Mouse (Mus musculus) hindbrain, embryonic 15.5 days (tissue): ENCODE measurements around the gene Limch1. TPM values are rescaled to one million over a fixed set of nuclear protein-coding genes. Genes with fewer than 3 reads are reported as not detected.

Experiments
- ATAC-seq: fragments of 200-750 bp; cut with Nextera tagmentation; 2 replicates; pipeline ENCODE4 v1.8.0; 2017; ENCODE audit warnings: low read depth, moderate number of reproducible peaks, moderate TSS enrichment; ENCODE audit not compliant: low FRiP score
- H3K27ac ChIP-seq: fragments of 300-500 bp; sonication (generic); replicated peaks from 2 replicates; pipeline ENCODE4 v1.5.1; 2015; ENCODE audit warnings: mild to moderate bottlenecking, inconsistent platforms
- H3K27me3 ChIP-seq: fragments of 300-500 bp; sonication (generic); 2 replicates; pipeline ENCODE4 v1.6.1; 2015; ENCODE audit warnings: control low read depth, inconsistent platforms
- H3K36me3 ChIP-seq: fragments of 300-500 bp; sonication (generic); 2 replicates; pipeline ENCODE4 v1.6.1; 2015; ENCODE audit warnings: control low read depth, inconsistent platforms
- H3K4me1 ChIP-seq: fragments of 300-500 bp; sonication (generic); replicated peaks from 2 replicates; pipeline ENCODE4 v1.6.1; 2015; ENCODE audit warnings: control low read depth, inconsistent platforms
- H3K4me2 ChIP-seq: fragments of 300-500 bp; sonication (generic); 2 replicates; pipeline ENCODE4 v1.6.1; 2015; ENCODE audit warnings: moderate library complexity, mild to moderate bottlenecking, inconsistent platforms
- H3K4me3 ChIP-seq: fragments of 300-500 bp; sonication (generic); 2 replicates; pipeline ENCODE4 v1.5.1; 2015; ENCODE audit warnings: mild to moderate bottlenecking, inconsistent platforms
- H3K9ac ChIP-seq: fragments of 300-500 bp; sonication (generic); 2 replicates; pipeline ENCODE4 v1.6.1; 2015; ENCODE audit warnings: inconsistent platforms
- H3K9me3 ChIP-seq: fragments of 300-500 bp; sonication (generic); 2 replicates; pipeline ENCODE4 v1.6.1; 2016; ENCODE audit warnings: control low read depth, inconsistent platforms
- WGBS: fragments of 180-500 bp; shearing (Covaris S2); methylation state at CpG from one replicate; pipeline ENCODE4 v1.1.7; 2015; 5-methylcytosine and 5-hydroxymethylcytosine counted together
- polyA plus RNA-seq: library from polyadenylated mRNA; unstranded; fragments of >200 nt; fragmentation: Nextera tagmentation; extraction: Ambion mirVana; gene quantifications from 2 replicates; pipeline ENCODE4 v1.2.1, GENCODE M21; 2015

The Limch1 gene
- polyA plus RNA-seq, 1 experiment from 2014 or later, result 49.3 TPM

- Histone ChIP-seq H3K9me3 (0 out of 2 replicates have a peak, but pooled peaks cover 5% of the 10 kb centered on the region), H3K27me3 (no peaks in the 10 kb centered on the region), H3K9ac (no peak overlapping the region), H3K27ac (no peak overlapping the region), H3K4me3 (no peak overlapping the region), H3K4me1 (peaks cover 5% of the 10 kb centered on the region), H3K4me2 (no peak overlapping the region), H3K36me3 (no peaks in the 10 kb centered on the region)
- 39% methylated on average over 7 of the region's 7 CpGs for WGBS
- ATAC-seq, result peak; percentile 69; the same call in 1 of the 2 replicates
Observed at GRCm38 (mm10) chr5:66953971-66954644, 208.5 kb downstream of the Limch1 start.

DNA sequence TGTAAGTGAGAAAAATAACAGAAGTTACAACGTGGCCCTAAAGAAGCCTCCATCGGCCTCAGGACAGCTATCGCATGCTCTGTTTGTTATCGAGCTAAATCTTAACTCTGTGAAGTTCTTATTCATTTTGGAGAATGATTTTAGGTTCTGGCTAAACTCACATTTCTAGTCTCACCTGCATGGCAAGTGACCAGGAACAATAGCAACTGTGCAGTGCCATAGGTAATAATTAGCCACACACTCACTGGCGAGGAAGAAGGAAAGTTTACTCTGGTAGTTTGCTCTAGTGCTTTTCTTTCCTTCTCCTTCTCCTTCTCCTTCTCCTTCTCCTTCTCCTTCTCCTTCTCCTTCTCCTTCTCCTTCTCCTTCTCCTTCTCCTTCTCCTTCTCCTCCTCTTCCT is 209.6 kb downstream of the Limch1 start:
- H3K9me3 ChIP-seq, result 0 out of 2 replicates have a peak, but pooled peaks cover 5% of the 10 kb centered on the region
- H3K4me3 ChIP-seq, result no peak overlapping the region
- H3K36me3 ChIP-seq, result no peaks in the 10 kb centered on the region
- ATAC-seq, result no peak
- no peak overlapping the region for H3K9ac ChIP-seq
- 85% methylated on average over 5 of the region's 5 CpGs for WGBS
- H3K4me1 ChIP-seq, result peaks cover 3% of the 10 kb centered on the region; the same call in 1 of the 2 replicates
- H3K27ac ChIP-seq, result no peak overlapping the region
- no peak overlapping the region for H3K4me2 ChIP-seq
- no peaks in the 10 kb centered on the region for H3K27me3 ChIP-seq

DNA sequence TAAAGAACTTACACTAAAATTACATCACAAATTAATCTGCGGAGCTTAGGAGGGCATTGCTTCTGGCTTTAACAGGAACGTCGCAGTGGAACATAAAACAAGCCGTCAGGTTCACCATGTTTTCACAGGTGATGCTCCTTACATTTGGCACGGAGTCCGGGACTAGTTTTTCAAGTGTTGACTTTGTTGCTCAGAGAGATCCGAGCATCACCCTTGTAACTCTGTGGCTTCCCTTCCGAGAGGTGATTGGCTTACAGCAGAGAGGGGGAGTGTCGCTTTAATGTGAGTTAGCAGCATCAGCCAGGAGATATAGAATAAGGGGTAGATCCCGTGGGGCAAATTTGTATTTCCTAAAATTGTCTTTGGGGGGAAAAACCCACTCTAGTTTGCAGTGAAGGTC is 212.0 kb downstream of the Limch1 start:
- no peak for ATAC-seq
- Histone ChIP-seq H3K9ac (no peak overlapping the region), H3K27ac (no peak overlapping the region), H3K4me3 (no peak overlapping the region), H3K4me2 (no peak overlapping the region), H3K27me3 (no peaks in the 10 kb centered on the region), H3K4me1 (peaks cover 3% of the 10 kb centered on the region; the same call in 1 of the 2 replicates), H3K36me3 (peaks cover 9% of the 10 kb centered on the region; the same call in 1 of the 2 replicates), H3K9me3 (0 out of 2 replicates have a peak, but pooled peaks cover 2% of the 10 kb centered on the region)
- WGBS, result 85% methylated on average over 10 of the region's 10 CpGs

DNA sequence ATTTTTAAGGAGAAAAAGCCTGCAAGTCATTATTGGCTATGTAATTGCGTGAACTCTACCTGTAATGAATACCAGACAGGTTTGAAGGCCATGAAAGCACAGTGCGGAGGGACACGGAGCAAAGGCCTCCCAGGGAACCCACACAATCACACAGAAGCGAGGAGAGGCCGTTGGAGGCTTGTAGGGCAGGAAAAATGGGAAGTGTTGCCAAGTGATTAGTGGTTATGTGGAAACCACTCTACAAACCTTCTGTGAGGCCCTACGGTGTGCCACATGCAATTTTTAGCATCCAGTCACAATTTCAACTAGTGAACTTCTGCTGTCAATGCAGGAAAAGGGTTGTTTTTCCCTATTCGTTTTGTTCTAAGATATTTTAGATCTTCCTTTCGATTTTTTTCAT is 212.5 kb downstream of the Limch1 start:
- Histone ChIP-seq H3K4me1 (peaks cover 3% of the 10 kb centered on the region; the same call in 1 of the 2 replicates), H3K4me2 (no peak overlapping the region), H3K9me3 (no peaks in the 10 kb centered on the region), H3K36me3 (peaks cover 9% of the 10 kb centered on the region; the same call in 1 of the 2 replicates), H3K4me3 (no peak overlapping the region), H3K9ac (no peak overlapping the region), H3K27me3 (no peaks in the 10 kb centered on the region), H3K27ac (no peak overlapping the region)
- ATAC-seq, result no peak
- 70% methylated on average over 8 of the region's 8 CpGs for WGBS

GRCm38 (mm10) chr5:66959968-66960367 is 214.3 kb downstream of the Limch1 start:
- no peaks in the 10 kb centered on the region; the same call in 1 of the 2 replicates for H3K4me1 ChIP-seq
- ATAC-seq, result no peak

DNA sequence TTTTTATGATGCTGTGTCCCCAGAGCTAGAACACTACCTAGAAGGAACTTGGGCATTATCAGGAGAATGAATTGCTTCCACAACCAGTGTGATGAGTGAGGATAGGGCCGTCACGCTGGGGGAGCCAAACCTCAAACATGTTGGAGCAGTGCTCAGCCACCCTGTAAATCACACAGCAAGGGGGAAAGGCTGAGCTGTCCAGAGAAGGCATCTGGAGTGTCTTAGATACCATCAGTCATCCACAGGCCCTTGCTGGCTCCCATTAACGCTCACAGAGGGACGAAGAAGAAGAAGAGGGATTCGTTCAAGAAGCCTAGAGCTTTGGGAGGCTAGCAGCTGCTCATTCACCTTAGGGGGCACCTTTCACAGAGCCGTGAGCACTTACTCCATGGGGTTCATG is 219.8 kb downstream of the Limch1 start:
- Histone ChIP-seq H3K4me2 (no peak overlapping the region), H3K27ac (no peak overlapping the region), H3K9ac (no peak overlapping the region), H3K36me3 (peaks cover 9% of the 10 kb centered on the region; the same call in 1 of the 2 replicates), H3K4me3 (no peak overlapping the region), H3K9me3 (no peaks in the 10 kb centered on the region), H3K27me3 (no peaks in the 10 kb centered on the region), H3K4me1 (peaks cover 30% of the 10 kb centered on the region)
- WGBS, result 40% methylated on average over 6 of the region's 6 CpGs
- ATAC-seq, result no peak

More at GRCm38 (mm10) chr5:66959968-66960367, 214.3 kb downstream of the Limch1 start:
- Histone ChIP-seq H3K4me2 (no peak overlapping the region), H3K9ac (no peak overlapping the region), H3K27me3 (no peaks in the 10 kb centered on the region), H3K9me3 (no peaks in the 10 kb centered on the region), H3K27ac (no peak overlapping the region), H3K36me3 (peaks cover 9% of the 10 kb centered on the region; the same call in 1 of the 2 replicates), H3K4me3 (no peak overlapping the region)
- WGBS, result 72% methylated on average over 8 of the region's 8 CpGs

- WGBS, result 47% methylated on average over 2 of the region's 2 CpGs
- Histone ChIP-seq H3K4me1 (peaks cover 30% of the 10 kb centered on the region), H3K4me3 (no peak overlapping the region), H3K9ac (no peak overlapping the region), H3K27ac (no peak overlapping the region), H3K36me3 (no peaks in the 10 kb centered on the region), H3K4me2 (no peak overlapping the region), H3K9me3 (no peaks in the 10 kb centered on the region), H3K27me3 (no peaks in the 10 kb centered on the region)
- ATAC-seq, result no peak
Observed at GRCm38 (mm10) chr5:66967147-66967546, 221.5 kb downstream of the Limch1 start.

DNA sequence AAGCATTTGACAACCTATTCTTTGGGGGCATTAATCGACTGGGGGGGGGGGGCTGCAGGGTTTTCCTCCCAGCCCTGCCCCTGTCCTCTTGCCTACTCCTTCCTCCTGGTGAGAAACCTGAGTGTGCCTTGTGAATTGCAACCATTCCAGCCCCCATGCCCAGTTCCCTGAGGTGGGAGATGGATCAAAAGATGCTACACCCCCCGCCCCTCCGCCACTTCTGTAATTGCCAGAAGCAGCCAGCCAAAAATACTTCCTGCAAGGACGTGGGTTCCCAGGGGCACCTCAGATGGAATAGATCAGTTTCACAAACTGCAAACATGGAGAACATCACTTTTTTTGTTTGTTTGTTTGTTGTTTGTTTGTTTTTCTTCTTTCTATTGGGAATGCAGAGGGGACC is 222.0 kb downstream of the Limch1 start:
- Histone ChIP-seq H3K27ac (peak overlapping the region; percentile 23), H3K9me3 (no peaks in the 10 kb centered on the region), H3K9ac (0 out of 2 replicates have a peak overlapping the region, but pooled peaks have one; percentile 9), H3K4me3 (peak overlapping the region; percentile 25), H3K36me3 (no peaks in the 10 kb centered on the region), H3K4me2 (peak overlapping the region; percentile 55), H3K27me3 (no peaks in the 10 kb centered on the region), H3K4me1 (peaks cover 30% of the 10 kb centered on the region)
- ATAC-seq, result no peak
- 15% methylated on average over 4 of the region's 4 CpGs for WGBS

GRCm38 (mm10) chr5:66968059-66968833 is 222.6 kb downstream of the Limch1 start:
- 7% methylated on average over 23 of the region's 23 CpGs for WGBS
- 0 out of 2 replicates have a peak overlapping the region, but pooled peaks have one; percentile 9 for H3K9ac ChIP-seq
- ATAC-seq, result peak; percentile 80

DNA sequence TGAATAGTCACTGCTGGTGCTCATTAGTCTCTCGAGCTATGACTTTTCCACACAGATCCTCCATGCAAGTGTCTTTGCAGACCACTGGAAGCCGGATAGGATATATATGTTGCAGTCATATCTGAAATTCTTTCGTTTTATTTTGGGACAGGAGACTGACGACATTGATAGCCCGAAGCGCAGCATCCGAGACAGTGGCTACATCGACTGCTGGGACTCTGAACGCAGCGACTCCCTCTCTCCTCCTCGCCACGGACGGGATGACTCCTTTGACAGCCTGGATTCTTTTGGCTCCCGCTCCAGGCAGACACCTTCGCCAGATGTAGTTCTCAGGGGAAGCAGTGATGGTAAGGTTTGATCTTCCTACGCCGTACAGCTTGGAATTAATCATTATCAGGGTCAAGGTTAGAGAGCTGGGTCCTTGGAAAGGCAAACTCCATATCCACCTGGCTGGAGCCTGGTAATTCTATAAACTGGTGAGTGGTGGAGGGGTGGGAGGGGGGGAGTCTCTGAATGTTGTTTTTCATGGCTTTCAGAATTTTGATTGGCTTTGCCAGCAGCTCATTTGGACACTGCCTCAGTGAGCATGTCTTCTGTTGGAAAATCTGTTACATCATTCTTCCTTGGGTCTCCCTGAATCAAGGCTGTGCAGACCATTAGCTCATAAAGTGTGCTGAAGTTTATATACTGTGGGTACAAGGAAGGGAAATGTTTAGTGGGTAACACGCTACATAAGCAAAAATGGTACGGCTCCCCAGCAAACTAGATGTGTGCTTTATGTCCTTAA is 223.5 kb downstream of the Limch1 start:
- H3K4me3 ChIP-seq, result peak overlapping the region; percentile 15
- H3K4me1 ChIP-seq, result peaks cover 30% of the 10 kb centered on the region
- peak overlapping the region; percentile 55 for H3K4me2 ChIP-seq
- 42% methylated on average over 19 of the region's 19 CpGs for WGBS
- no peak overlapping the region for H3K9ac ChIP-seq
- ATAC-seq, result 0 out of 2 replicates have a peak, but pooled peaks have one; percentile 53
- no peaks in the 10 kb centered on the region for H3K27me3 ChIP-seq
- H3K9me3 ChIP-seq, result no peaks in the 10 kb centered on the region
- peaks cover under 1% of the 10 kb centered on the region; the same call in 1 of the 2 replicates for H3K36me3 ChIP-seq
- peak overlapping the region; percentile 23 for H3K27ac ChIP-seq

More at GRCm38 (mm10) chr5:66968059-66968833, 222.6 kb downstream of the Limch1 start:
- peaks cover 30% of the 10 kb centered on the region for H3K4me1 ChIP-seq
- H3K4me2 ChIP-seq, result peak overlapping the region; percentile 55
- peak overlapping the region; percentile 25 for H3K4me3 ChIP-seq
- no peaks in the 10 kb centered on the region for H3K9me3 ChIP-seq
- no peaks in the 10 kb centered on the region for H3K36me3 ChIP-seq
- no peaks in the 10 kb centered on the region for H3K27me3 ChIP-seq
- H3K27ac ChIP-seq, result peak overlapping the region; percentile 23

- no peaks in the 10 kb centered on the region for H3K9me3 ChIP-seq
- peaks cover 13% of the 10 kb centered on the region for H3K36me3 ChIP-seq
- H3K4me1 ChIP-seq, result peaks cover 7% of the 10 kb centered on the region; the same call in 1 of the 2 replicates
- H3K9ac ChIP-seq, result no peak overlapping the region
- 81% methylated on average over 8 of the region's 8 CpGs for WGBS
- no peak for ATAC-seq
- no peak overlapping the region for H3K4me2 ChIP-seq
- no peak overlapping the region for H3K4me3 ChIP-seq
- no peak overlapping the region for H3K27ac ChIP-seq
- H3K27me3 ChIP-seq, result no peaks in the 10 kb centered on the region
Observed at GRCm38 (mm10) chr5:66975621-66976020, 230.0 kb downstream of the Limch1 start.
